Comparison of ENCODE assay signal across 16 mouse cellular contexts in the genomic region with DNA sequence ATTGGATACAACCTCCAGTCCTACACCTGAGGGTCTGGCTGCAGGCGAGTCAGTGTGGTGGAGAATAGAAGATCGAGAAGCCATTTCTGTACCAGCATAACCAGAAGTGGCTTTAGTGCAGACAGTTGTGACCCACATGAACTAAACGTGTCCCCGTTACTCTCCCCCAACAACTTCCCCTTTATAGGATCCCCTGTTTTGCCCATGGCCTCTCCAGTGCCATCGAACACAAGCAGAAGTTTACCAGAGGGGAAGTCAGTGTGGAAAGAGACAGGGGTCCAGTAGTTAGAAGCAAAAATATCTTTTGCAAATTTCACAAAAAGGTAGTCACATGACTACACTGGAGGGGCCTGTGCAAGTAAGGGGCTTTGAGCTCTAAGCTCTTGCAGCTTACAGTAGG.
DNase-seq lines count a peak whose midpoint lies in the region; ATAC-seq and TF ChIP-seq lines count a peak whose summit lies in the region.
"Had no signal": no experiment of that assay in that cellular context is flagged by ENCODE, and none has a peak within 500 bp of the region (broad histone marks: within the 10 kb centered on the region; RNA-seq: fewer than 3 reads in every experiment).

No protein-coding gene starts in this region.

- 84% methylated on average over 5 of the region's 5 CpGs for WGBS in liver, adult 2 months
- 39% methylated on average over 5 of the region's 5 CpGs for WGBS in liver, embryonic 12.5 days (ENCODE audit: insufficient replicate concordance)
- WGBS in embryonic facial prominence, embryonic 10.5 days = 92% methylated on average over 5 of the region's 5 CpGs

- no peaks in the 10 kb centered on the region for H3K27me3 ChIP-seq in liver, adult 2 months (ENCODE audit: control insufficient read depth, insufficient read depth, low read length)
- no peaks in the 10 kb centered on the region for H3K27me3 ChIP-seq in MEL (ENCODE audit: control insufficient read depth in 1 of 2, insufficient read depth in 2 of 2, low read length in 2 of 2)
- no peaks in the 10 kb centered on the region for H3K27me3 ChIP-seq in liver, embryonic 12.5 days (replicated peaks)
- H3K27me3 ChIP-seq in embryonic facial prominence, embryonic 10.5 days (replicated peaks; ENCODE audit: low read depth, poor library complexity, severe bottlenecking) = no peaks in the 10 kb centered on the region; the same call in 1 of the 2 replicates
- H3K27me3 ChIP-seq: neural tube, embryonic 15.5 days had no signal

- peak in 1 of 2 experiments; percentile 23; a peak in 1 of 4 replicates for TF ChIP-seq EP300 in MEL (IDR thresholded peaks at IDR 0.05; ENCODE audit: low read depth in 1 of 2, low read length in 2 of 2)

- H3K4me3 ChIP-seq in liver, adult 2 months (ENCODE audit: insufficient read depth, low read depth, low read length) = no peak overlapping the region
- peak overlapping the region; percentile 20 to 24; a peak in 3 of 4 replicates for H3K4me3 ChIP-seq in MEL (ENCODE audit: control insufficient read depth in 1 of 2, insufficient read depth in 1 of 2, low read depth in 2 of 2, low read length in 2 of 2)
- H3K4me3 ChIP-seq in liver, embryonic 12.5 days = no peak overlapping the region
- no peak overlapping the region for H3K4me3 ChIP-seq in embryonic facial prominence, embryonic 10.5 days
- H3K4me3 ChIP-seq: erythroblast, embryonic 14.5 days; gastrocnemius, adult 2 months; neural tube, embryonic 15.5 days had no signal

- no peak for TF ChIP-seq RAD21 in MEL (IDR thresholded peaks at IDR 0.05; ENCODE audit: low read depth, low read length)

- H3K4me2 ChIP-seq in liver, embryonic 12.5 days = peak overlapping the region; percentile 31
- H3K4me2 ChIP-seq: neural tube, embryonic 15.5 days had no signal

- no peaks in the 10 kb centered on the region for H3K9me3 ChIP-seq in MEL (replicated peaks; ENCODE audit: insufficient read depth, low read length)
- no peaks in the 10 kb centered on the region for H3K9me3 ChIP-seq in liver, embryonic 12.5 days (replicated peaks)
- H3K9me3 ChIP-seq in embryonic facial prominence, embryonic 10.5 days = no peaks in the 10 kb centered on the region
- H3K9me3 ChIP-seq: neural tube, embryonic 15.5 days had no signal

- TF ChIP-seq CTCF in liver, adult 2 months (IDR thresholded peaks at IDR 0.05; ENCODE audit: low read depth, low read length) = no peak
- no peak for TF ChIP-seq CTCF in MEL (IDR thresholded peaks at IDR 0.05 in 2 of 3, conservative IDR thresholded peaks at IDR 0.05 in 1 of 3; ENCODE audit: control insufficient read depth in 1 of 3, insufficient read depth in 1 of 3, low read depth in 2 of 3, low read length in 3 of 3, poor library complexity in 1 of 3, severe bottlenecking in 1 of 3)

- peak; percentile 15; the same call in 1 of the 2 replicates for ATAC-seq in liver, embryonic 12.5 days
- ATAC-seq: forebrain, embryonic 16.5 days had no signal

- no peak overlapping the region for H3K27ac ChIP-seq in liver, adult 2 months (replicated peaks; ENCODE audit: insufficient read depth, low read depth, low read length)
- peak overlapping the region; percentile 80 for H3K27ac ChIP-seq in MEL (ENCODE audit: control insufficient read depth, low read depth, low read length)
- H3K27ac ChIP-seq in liver, embryonic 12.5 days = peak overlapping the region; percentile 64
- no peak overlapping the region for H3K27ac ChIP-seq in embryonic facial prominence, embryonic 10.5 days (replicated peaks)
- H3K27ac ChIP-seq: gastrocnemius, adult 2 months; neural tube, embryonic 15.5 days had no signal

- TF ChIP-seq POLR2A in liver, adult 2 months (IDR thresholded peaks at IDR 0.05; ENCODE audit: extremely low read depth, insufficient read depth, low read length) = no peak
- no peak for TF ChIP-seq POLR2A in MEL (IDR thresholded peaks at IDR 0.05; ENCODE audit: control insufficient read depth in 1 of 2, insufficient read depth in 1 of 2, low read depth in 1 of 2, low read length in 2 of 2, poor library complexity in 1 of 2)

- H3K9ac ChIP-seq in liver, adult 2 months (ENCODE audit: low read depth, low read length) = no peak overlapping the region
- H3K9ac ChIP-seq in MEL (ENCODE audit: control insufficient read depth, low read depth, low read length, poor library complexity, severe bottlenecking) = peak overlapping the region; percentile 51
- H3K9ac ChIP-seq in liver, embryonic 12.5 days = no peak overlapping the region
- H3K9ac ChIP-seq: neural tube, embryonic 15.5 days had no signal

- peak; percentile 17 for DNase-seq in liver, adult 2 months (ENCODE audit: extremely low read depth, low read depth, low spot score)
- DNase-seq in liver (no peak), MEL (ENCODE audit: low read depth, low spot score) (peak; percentile 78)
- peak; percentile 12 to 19 for DNase-seq in monocyte, adult 2 months (ENCODE audit: low read depth in 1 of 2, low spot score in 2 of 2)
- no peak for DNase-seq in embryonic facial prominence, embryonic 10.5 days (ENCODE audit: low spot score)
- no peak for DNase-seq in right cerebral cortex, adult 18-20 months
- DNase-seq: adrenal gland, adult 8-10 months; cerebellum, adult 9-10 months; gastrocnemius, adult 2 months; heart, postnatal 10 days; kidney, adult 9 months; thymus, postnatal 25 days had no signal

- peaks cover 1% of the 10 kb centered on the region; the same call in 1 of the 2 replicates for H3K4me1 ChIP-seq in liver, adult 2 months (ENCODE audit: control insufficient read depth, insufficient read depth, low read length)
- H3K4me1 ChIP-seq in MEL (ENCODE audit: control insufficient read depth in 1 of 2, insufficient read depth in 2 of 2, low read length in 2 of 2) = peaks cover 13 to 25% of the 10 kb centered on the region in 2 experiments
- H3K4me1 ChIP-seq in liver, embryonic 12.5 days = peaks cover 50% of the 10 kb centered on the region
- H3K4me1 ChIP-seq in embryonic facial prominence, embryonic 10.5 days = peaks cover 5% of the 10 kb centered on the region; the same call in 1 of the 2 replicates

- no peaks in the 10 kb centered on the region for H3K36me3 ChIP-seq in liver, adult 2 months (ENCODE audit: control insufficient read depth, insufficient read depth, low read length)
- H3K36me3 ChIP-seq in MEL (ENCODE audit: control insufficient read depth in 1 of 2, insufficient read depth in 2 of 2, low read length in 2 of 2) = peaks cover 0 to 16% of the 10 kb centered on the region in 2 experiments; a peak in 2 of 4 replicates
- H3K36me3 ChIP-seq in liver, embryonic 12.5 days = no peaks in the 10 kb centered on the region
- H3K36me3 ChIP-seq in embryonic facial prominence, embryonic 10.5 days (replicated peaks) = no peaks in the 10 kb centered on the region
- H3K36me3 ChIP-seq: neural tube, embryonic 15.5 days had no signal

- no peaks in the 10 kb centered on the region for H3K79me2 ChIP-seq in liver, adult 2 months (ENCODE audit: control insufficient read depth, insufficient read depth, low read length)
- no peaks in the 10 kb centered on the region for H3K79me2 ChIP-seq in MEL (ENCODE audit: control insufficient read depth, insufficient read depth, low read length, poor library complexity)

TF ChIP-seq in MEL, 35 proteins besides CTCF, POLR2A, EP300 and RAD21:
- no peak for TF ChIP-seq MAX (IDR thresholded peaks at IDR 0.05; ENCODE audit: low read length)
- TF ChIP-seq NRF1 (IDR thresholded peaks at IDR 0.05; ENCODE audit: insufficient read depth, low read depth, low read length, poor library complexity, severe bottlenecking) = no peak
- TF ChIP-seq USF2 (IDR thresholded peaks at IDR 0.05; ENCODE audit: borderline replicate concordance in 1 of 2, insufficient read depth in 1 of 2, low read depth in 1 of 2, low read length in 2 of 2) = 0 out of 4 replicates have a peak, but pooled peaks of 1 of the 2 experiments have one; percentile 11
- no peak for TF ChIP-seq POLR2AphosphoS2 (IDR thresholded peaks at IDR 0.05; ENCODE audit: low read length)
- TF ChIP-seq USF1 (IDR thresholded peaks at IDR 0.05; ENCODE audit: low read depth, low read length) = peak; percentile 60; the same call in 1 of the 2 replicates
- 0 out of 2 replicates have a peak, but pooled peaks have one; percentile 9 for TF ChIP-seq RCOR1 (IDR thresholded peaks at IDR 0.05; ENCODE audit: low read depth, low read length)

Comparison
In these comparisons a context has a peak if more than half of its experiments do, and no peak if none do; other contexts are left out.
1. DNase-seq: peak in liver, adult 2 months (single experiment), MEL (single experiment) and monocyte, adult 2 months (2 of 2); none in liver (single experiment), embryonic facial prominence, embryonic 10.5 days (single experiment) and right cerebral cortex, adult 18-20 months (single experiment).
2. H3K27ac ChIP-seq: peak in MEL (single experiment) and liver, embryonic 12.5 days (single experiment); none in liver, adult 2 months (single experiment) and embryonic facial prominence, embryonic 10.5 days (single experiment).
3. H3K4me3 ChIP-seq: peak in MEL (2 of 2); none in liver, adult 2 months (single experiment), liver, embryonic 12.5 days (single experiment) and embryonic facial prominence, embryonic 10.5 days (single experiment).